Mouse (Mus musculus) embryonic facial prominence, embryonic 14.5 days (tissue): Measurements from ENCODE around the gene Limch1. TPM values are rescaled to one million over a fixed set of nuclear protein-coding genes. Genes with fewer than 3 reads are reported as not detected.

ENCODE experiments used
- ATAC-seq: fragments of 200-750 bp; cut with Nextera tagmentation; 2 replicates; pipeline ENCODE4 v1.8.0; 2017; ENCODE audit warnings: low read depth, moderate number of reproducible peaks, moderate TSS enrichment
- DNase-seq: peaks from one replicate; pipeline ENCODE4 v3.0.0-alpha.2; 2015; ENCODE audit warnings: low spot score
- H3K27ac ChIP-seq: fragments of 300-500 bp; sonication (generic); replicated peaks from 2 replicates; pipeline ENCODE4 v1.5.1; 2014; ENCODE audit warnings: low read depth, mild to moderate bottlenecking, low read length, moderate library complexity
- H3K27me3 ChIP-seq: fragments of 300-500 bp; sonication (generic); replicated peaks from 2 replicates; pipeline ENCODE4 v1.6.1; 2014; ENCODE audit warnings: low read length; ENCODE audit not compliant: control insufficient read depth, insufficient read depth
- H3K36me3 ChIP-seq: fragments of 300-500 bp; sonication (generic); 2 replicates; pipeline ENCODE4 v1.6.1; 2014; ENCODE audit warnings: low read length, mixed read lengths; ENCODE audit not compliant: control insufficient read depth, insufficient read depth
- H3K4me1 ChIP-seq: fragments of 300-500 bp; sonication (generic); 2 replicates; pipeline ENCODE4 v1.6.1; 2014; ENCODE audit warnings: antibody characterized with exemption, low read length; ENCODE audit not compliant: control insufficient read depth, insufficient read depth
- H3K4me2 ChIP-seq: fragments of 300-500 bp; sonication (generic); 2 replicates; pipeline ENCODE4 v1.6.1; 2014; ENCODE audit warnings: low read depth, mild to moderate bottlenecking, low read length, moderate library complexity, mixed read lengths
- H3K4me3 ChIP-seq: fragments of 300-500 bp; sonication (generic); 2 replicates; pipeline ENCODE4 v1.5.1; 2014; ENCODE audit warnings: low read depth, mild to moderate bottlenecking, low read length
- H3K9ac ChIP-seq: fragments of 300-500 bp; sonication (generic); 2 replicates; pipeline ENCODE4 v1.6.1; 2014; ENCODE audit warnings: low read depth, mild to moderate bottlenecking, low read length, moderate library complexity, mixed read lengths
- H3K9me3 ChIP-seq: fragments of 300-500 bp; sonication (generic); 2 replicates; pipeline ENCODE4 v1.6.1; 2016; ENCODE audit warnings: low read length; ENCODE audit not compliant: control insufficient read depth
- WGBS: fragments of 180-500 bp; shearing (Covaris S2); extraction: QIAGEN DNeasy Blood & Tissue Kit; methylation state at CpG from one replicate; pipeline ENCODE4 v1.1.7; 2014; 5-methylcytosine and 5-hydroxymethylcytosine counted together
- polyA plus RNA-seq: library from polyadenylated mRNA; unstranded; fragments of >200 nt; fragmentation: Nextera tagmentation; extraction: Ambion mirVana; gene quantifications from 2 replicates; pipeline ENCODE4 v1.2.1, GENCODE M21; 2014

Limch1 gene
- polyA plus RNA-seq, 1 experiment from 2014 or later, result 71.1 TPM

DNA sequence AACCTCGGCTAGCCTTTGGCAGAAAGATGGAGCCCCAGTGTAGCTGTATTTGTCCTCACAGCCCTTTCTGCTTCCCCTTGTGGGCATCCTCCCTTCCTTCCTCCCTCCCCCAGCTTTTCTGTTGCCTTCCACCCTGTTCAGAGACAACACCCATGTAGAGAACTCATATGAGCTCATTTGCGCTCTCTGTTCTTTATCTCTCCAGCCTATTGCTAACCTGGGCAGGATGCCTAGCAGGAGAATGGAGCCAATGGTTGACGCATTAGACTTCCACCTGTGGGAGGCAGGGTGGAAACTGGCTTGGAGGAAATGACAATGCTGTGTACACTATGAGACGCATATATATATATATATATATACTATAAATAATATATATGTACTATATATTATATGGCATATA lies 126.4 kb downstream of the Limch1 start:
- Histone ChIP-seq H3K27ac (no peak overlapping the region), H3K9me3 (no peaks in the 10 kb centered on the region), H3K9ac (no peak overlapping the region), H3K36me3 (no peaks in the 10 kb centered on the region), H3K4me1 (0 out of 2 replicates have a peak, but pooled peaks cover 4% of the 10 kb centered on the region), H3K4me2 (no peak overlapping the region), H3K4me3 (no peak overlapping the region), H3K27me3 (no peaks in the 10 kb centered on the region)
- no peak for DNase-seq
- WGBS, result 89% methylated on average over 4 of the region's 4 CpGs
- no peak for ATAC-seq

DNA sequence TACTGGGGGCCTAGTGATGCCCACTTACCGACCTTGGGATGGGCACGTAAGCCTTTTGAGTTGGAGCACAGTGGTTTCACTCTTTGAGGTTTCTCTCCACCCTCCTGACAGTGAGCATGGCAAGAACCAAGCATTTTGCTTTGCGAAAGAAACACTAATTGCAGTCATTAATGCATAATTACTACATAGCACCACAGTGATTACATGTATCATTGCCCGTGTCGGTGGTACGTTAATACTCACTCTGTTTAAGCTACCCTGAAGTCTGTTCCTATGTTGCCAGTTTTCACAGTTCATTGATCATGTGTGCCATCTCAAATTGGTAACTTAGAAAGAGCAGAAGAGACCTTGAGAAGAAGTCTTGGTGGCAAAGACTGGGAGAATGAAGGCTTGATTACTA lies 127.1 kb downstream of the Limch1 start:
- no peak overlapping the region for H3K4me2 ChIP-seq
- H3K27ac ChIP-seq, result no peak overlapping the region
- no peaks in the 10 kb centered on the region for H3K9me3 ChIP-seq
- no peak overlapping the region for H3K9ac ChIP-seq
- DNase-seq (no peak), ATAC-seq (no peak)
- H3K4me1 ChIP-seq, result 0 out of 2 replicates have a peak, but pooled peaks cover 4% of the 10 kb centered on the region
- H3K36me3 ChIP-seq, result no peaks in the 10 kb centered on the region
- H3K27me3 ChIP-seq, result no peaks in the 10 kb centered on the region
- H3K4me3 ChIP-seq, result no peak overlapping the region
- WGBS, result 90% methylated on average over 6 of the region's 6 CpGs

- Histone ChIP-seq H3K4me1 (0 out of 2 replicates have a peak, but pooled peaks cover 4% of the 10 kb centered on the region), H3K27ac (no peak overlapping the region), H3K36me3 (no peaks in the 10 kb centered on the region), H3K4me2 (no peak overlapping the region), H3K9ac (no peak overlapping the region), H3K9me3 (no peaks in the 10 kb centered on the region), H3K4me3 (no peak overlapping the region), H3K27me3 (no peaks in the 10 kb centered on the region)
- 37% methylated on average over 10 of the region's 10 CpGs for whole genome bisulfite sequencing
- ATAC-seq, result no peak
- no peak for DNase-seq
Measured at GRCm38 (mm10) chr5:66876018-66876805, 130.6 kb downstream of the Limch1 start.

DNA sequence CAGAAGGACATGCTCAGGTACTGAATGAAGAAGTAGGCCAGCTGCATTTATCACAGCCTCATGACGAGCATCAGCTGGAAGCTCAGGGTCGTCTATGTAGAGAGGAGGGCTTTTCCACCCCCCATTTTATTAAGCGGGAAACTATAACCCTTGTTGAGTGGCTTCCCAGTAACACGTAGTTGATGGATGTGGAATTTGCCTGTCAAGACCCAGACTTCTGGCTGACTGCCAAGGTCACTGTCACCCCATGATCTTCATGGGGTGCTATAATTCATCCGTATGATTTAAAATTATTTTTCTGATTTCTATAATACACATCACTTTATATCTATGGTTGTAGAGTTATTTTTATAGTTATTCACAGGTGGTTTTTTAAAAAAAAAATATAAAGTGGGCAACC lies 131.4 kb downstream of the Limch1 start:
- no peak for DNase-seq
- no peak overlapping the region for H3K27ac ChIP-seq

DNA sequence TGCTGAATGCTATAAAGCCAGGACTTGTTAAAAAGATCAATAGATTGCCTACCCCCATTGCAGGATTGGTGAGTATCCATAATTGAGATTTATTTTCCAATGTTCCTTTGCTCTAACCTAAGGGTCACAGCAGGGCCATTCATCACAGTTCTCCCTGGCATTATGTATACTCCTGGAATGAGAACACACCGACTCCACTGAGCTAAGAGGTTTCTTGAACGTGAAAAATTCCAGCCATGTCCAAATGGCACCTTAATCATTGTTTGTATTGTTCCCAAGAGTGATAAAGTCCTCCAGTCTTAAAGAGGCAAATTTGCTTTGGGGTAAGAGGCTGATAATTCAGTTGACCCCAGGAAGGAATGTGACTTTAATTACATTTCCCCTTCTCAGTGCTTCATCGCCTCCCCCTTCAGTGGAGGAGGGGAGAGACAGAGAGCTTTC lies 136.3 kb downstream of the Limch1 start:
- no peak overlapping the region for H3K27ac ChIP-seq
- 29% methylated on average over 3 of the region's 3 CpGs for WGBS
- no peak for DNase-seq

More for the DNA sequence above, 131.4 kb downstream of the Limch1 start:
- H3K4me2 ChIP-seq, result no peak overlapping the region
- WGBS, result 58% methylated on average over 5 of the region's 5 CpGs
- no peak overlapping the region for H3K4me3 ChIP-seq
- H3K4me1 ChIP-seq, result peaks cover 6% of the 10 kb centered on the region; the same call in 1 of the 2 replicates
- no peaks in the 10 kb centered on the region for H3K36me3 ChIP-seq
- ATAC-seq, result no peak
- H3K9ac ChIP-seq, result no peak overlapping the region
- no peaks in the 10 kb centered on the region for H3K27me3 ChIP-seq
- no peaks in the 10 kb centered on the region for H3K9me3 ChIP-seq

DNA sequence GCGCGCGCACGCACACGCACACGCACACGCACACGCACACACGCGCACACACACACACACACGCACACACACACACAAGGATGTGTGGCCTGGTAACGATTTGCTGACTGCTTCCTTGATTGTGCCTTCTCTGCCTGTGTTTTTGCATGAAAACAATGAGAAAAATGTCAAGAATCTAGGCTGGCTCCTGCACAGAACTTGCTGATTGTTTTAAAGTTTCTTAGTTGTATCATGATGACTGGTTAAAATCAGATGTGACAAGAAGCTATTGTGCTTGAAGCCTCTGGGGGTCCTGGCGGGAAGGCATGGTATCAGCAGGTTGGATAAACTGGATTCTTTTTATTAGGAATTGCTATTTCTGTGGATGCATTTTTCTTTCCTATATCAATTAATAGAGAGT lies 137.1 kb downstream of the Limch1 start:
- WGBS, result 73% methylated on average over 13 of the region's 13 CpGs
- H3K36me3 ChIP-seq, result no peaks in the 10 kb centered on the region
- DNase-seq (peak; percentile 57), ATAC-seq (no peak)
- H3K27me3 ChIP-seq, result no peaks in the 10 kb centered on the region
- H3K4me2 ChIP-seq, result no peak overlapping the region
- no peak overlapping the region for H3K9ac ChIP-seq
- H3K9me3 ChIP-seq, result peaks cover 7% of the 10 kb centered on the region
- H3K4me3 ChIP-seq, result no peak overlapping the region
- no peak overlapping the region for H3K27ac ChIP-seq
- H3K4me1 ChIP-seq, result peaks cover 11% of the 10 kb centered on the region; the same call in 1 of the 2 replicates

More for the DNA sequence above, 136.3 kb downstream of the Limch1 start:
- H3K36me3 ChIP-seq, result no peaks in the 10 kb centered on the region
- H3K9ac ChIP-seq, result no peak overlapping the region
- no peak overlapping the region for H3K4me2 ChIP-seq
- H3K9me3 ChIP-seq, result peaks cover 7% of the 10 kb centered on the region
- H3K4me1 ChIP-seq, result peaks cover 10% of the 10 kb centered on the region; the same call in 1 of the 2 replicates
- H3K4me3 ChIP-seq, result no peak overlapping the region
- ATAC-seq, result no peak
- no peaks in the 10 kb centered on the region for H3K27me3 ChIP-seq

- Histone ChIP-seq H3K4me1 (peaks cover 12% of the 10 kb centered on the region; the same call in 1 of the 2 replicates), H3K4me3 (no peak overlapping the region), H3K9ac (no peak overlapping the region), H3K36me3 (no peaks in the 10 kb centered on the region), H3K4me2 (no peak overlapping the region), H3K27me3 (no peaks in the 10 kb centered on the region), H3K27ac (no peak overlapping the region), H3K9me3 (peaks cover 7% of the 10 kb centered on the region)
- WGBS, result 73% methylated on average over 4 of the region's 4 CpGs
- DNase-seq (no peak), ATAC-seq (no peak)
Measured at GRCm38 (mm10) chr5:66884505-66884904, 138.9 kb downstream of the Limch1 start.

DNA sequence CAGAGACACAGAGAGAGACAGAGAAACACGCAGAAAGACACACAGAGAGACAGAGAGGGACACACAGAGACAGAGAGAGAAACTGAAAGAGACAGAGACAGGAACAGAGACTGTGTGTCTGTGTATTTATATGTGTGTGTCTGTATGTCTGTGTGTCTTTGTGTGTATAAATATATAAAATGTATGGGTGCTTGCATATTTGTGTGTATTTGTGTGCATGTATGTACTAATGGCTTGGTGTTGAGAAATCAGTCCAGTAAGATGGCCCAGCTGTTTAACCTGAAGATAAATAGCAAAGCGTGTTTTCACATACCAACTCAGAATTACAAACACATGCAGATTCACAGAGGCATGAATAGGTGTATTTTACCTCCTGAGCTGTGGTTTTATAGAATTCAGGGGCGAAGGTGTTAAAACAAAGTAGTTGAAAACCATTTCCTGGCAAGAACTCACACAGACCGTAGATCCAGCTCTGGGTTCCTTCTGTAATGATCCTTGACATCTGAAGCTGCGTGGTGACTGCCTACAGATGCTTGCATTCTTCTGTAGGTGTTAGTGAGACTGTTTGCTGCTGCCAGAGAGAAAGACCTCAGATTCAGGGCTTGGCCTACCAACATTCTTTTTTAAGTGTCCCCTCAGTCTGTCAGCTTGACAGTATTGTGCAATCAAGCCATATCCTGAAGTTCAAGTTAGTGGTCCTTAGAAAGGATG lies 140.9 kb downstream of the Limch1 start:
- WGBS, result 54% methylated on average over 5 of the region's 5 CpGs
- H3K4me1 ChIP-seq, result peaks cover 12% of the 10 kb centered on the region; the same call in 1 of the 2 replicates
- no peak overlapping the region for H3K4me2 ChIP-seq
- DNase-seq (no peak), ATAC-seq (no peak)
- H3K4me3 ChIP-seq, result no peak overlapping the region
- H3K27ac ChIP-seq, result no peak overlapping the region
- peaks cover 7% of the 10 kb centered on the region for H3K9me3 ChIP-seq
- no peaks in the 10 kb centered on the region for H3K27me3 ChIP-seq
- no peak overlapping the region for H3K9ac ChIP-seq
- no peaks in the 10 kb centered on the region for H3K36me3 ChIP-seq
